Mouse (Mus musculus) heart, adult 2 months (tissue): Measurements from ENCODE around the gene Cidec. TPM values are rescaled to one million over a fixed set of nuclear protein-coding genes. Genes with fewer than 3 reads are reported as not detected.

Source experiments
- DNase-seq, 2 experiments: peaks; one replicate each; pipeline ENCODE4 v3.0.0; 2021
- H3K27ac ChIP-seq: fragments of 200-600 bp; 2 replicates; pipeline ENCODE4 v1.8.1; 2022
- H3K27me3 ChIP-seq: fragments of 200-500 bp; 2 replicates; pipeline ENCODE4 v1.6.1; 2012; ENCODE audit warnings: mild to moderate bottlenecking, low read length, inconsistent platforms, mixed read lengths; ENCODE audit not compliant: control insufficient read depth, insufficient read depth
- H3K36me3 ChIP-seq: fragments of 200-500 bp; 2 replicates; pipeline ENCODE4 v1.6.1; 2012; ENCODE audit warnings: low read length, inconsistent platforms; ENCODE audit not compliant: control insufficient read depth, insufficient read depth
- H3K4me1 ChIP-seq: fragments of 200-500 bp; 2 replicates; pipeline ENCODE4 v1.6.1; 2011; ENCODE audit warnings: low read length; ENCODE audit not compliant: control insufficient read depth, insufficient read depth
- H3K4me3 ChIP-seq: fragments of 200-600 bp; 2 replicates; pipeline ENCODE4 v1.8.1; 2022
- H3K79me2 ChIP-seq: fragments of 200-500 bp; replicated peaks from 2 replicates; pipeline ENCODE4 v1.6.1; 2012; ENCODE audit warnings: mild to moderate bottlenecking, inconsistent platforms, low read length, moderate library complexity, mixed read lengths; ENCODE audit not compliant: control insufficient read depth, insufficient read depth
- H3K9ac ChIP-seq: fragments of 200-500 bp; 2 replicates; pipeline ENCODE4 v1.6.1; 2012; ENCODE audit warnings: low read depth, mild to moderate bottlenecking, control low read depth, inconsistent platforms, low read length, mixed read lengths
- CTCF ChIP-seq: fragments of 200-600 bp; IDR thresholded peaks from 2 replicates; pipeline ENCODE4 v1.8.1; 2022; ENCODE audit warnings: antibody characterized with exemption, mild to moderate bottlenecking, moderate library complexity
- EP300 ChIP-seq: fragments of 200-500 bp; IDR thresholded peaks from 2 replicates; pipeline ENCODE4 v1.6.1; 2011; ENCODE audit warnings: low read depth, low read length, control low read depth; ENCODE audit not compliant: insufficient read depth
- POLR2A ChIP-seq: fragments of 200-500 bp; IDR thresholded peaks from 2 replicates; pipeline ENCODE4 v1.6.1; 2011; ENCODE audit warnings: mild to moderate bottlenecking, low read depth, low read length, control low read depth; ENCODE audit not compliant: insufficient read depth
- WGBS: fragments of 180-500 bp; shearing (Covaris S2); methylation state at CpG from one replicate; pipeline ENCODE4 v1.1.7; 2018; 5-methylcytosine and 5-hydroxymethylcytosine counted together
- intact Hi-C: fragments of 180-260 bp; cut with DNase I; formaldehyde crosslinking; loops from one replicate; pipeline ENCODE4 v1.15.1; 2025
- polyA plus RNA-seq: library from polyadenylated mRNA; depleted of rRNA; stranded (reverse); fragments of >200 nt; gene quantifications from 2 replicates; pipeline ENCODE4 v1.2.3, GENCODE M21; 2012
- total RNA-seq, 2 experiments: library from RNA; stranded (reverse); gene quantifications; 2 replicates each; pipeline ENCODE4 v1.2.3; 2021

Cidec gene
- total and polyA plus RNA-seq, 3 experiments, result 7.8 to 77.7 (median 10.6) TPM

GRCm38 (mm10) chr6:113418441-113419198 is 16.9 kb downstream of the Cidec start:
- no peak for DNase-seq
- 10% methylated on average over 16 of the region's 16 CpGs for WGBS
- H3K4me3 ChIP-seq, result peak overlapping the region; percentile 70
- intact Hi-C loops, result loop anchor here (2.0 to 5.0 kb wide), 2 partner anchors 40 to 91 kb away; partner anchors contain the start of genes Arpc4 and Ogg1
- no peaks in the 10 kb centered on the region for H3K79me2 ChIP-seq
- no peaks in the 10 kb centered on the region for H3K36me3 ChIP-seq
- TF ChIP-seq CTCF, result no peak
- TF ChIP-seq EP300, result no peak
- TF ChIP-seq POLR2A, result no peak
- H3K27me3 ChIP-seq, result no peaks in the 10 kb centered on the region
- peaks cover 3% of the 10 kb centered on the region; the same call in 1 of the 2 replicates for H3K4me1 ChIP-seq
- peak overlapping the region; percentile 75 for H3K27ac ChIP-seq
- peak overlapping the region; percentile 86 for H3K9ac ChIP-seq

DNA sequence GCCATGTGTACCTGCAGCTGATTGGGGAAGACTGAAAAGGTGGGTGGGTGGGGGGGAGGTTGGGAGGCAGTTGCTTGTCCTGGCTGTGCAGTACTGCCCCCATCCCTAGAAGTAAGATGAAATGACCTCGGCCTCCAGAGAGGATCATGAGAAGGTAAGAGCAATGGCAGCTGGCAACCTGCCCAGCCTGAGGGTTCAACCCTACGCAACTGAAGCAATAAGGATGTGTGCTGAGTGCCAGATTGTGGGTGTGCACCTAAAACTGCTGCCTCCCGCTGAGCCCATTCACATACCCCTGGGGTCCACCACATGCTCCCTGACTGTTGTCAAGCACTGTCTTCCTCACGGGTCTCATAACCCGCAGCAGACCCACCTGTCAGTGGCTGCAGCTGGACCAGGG is 19.1 kb downstream of the Cidec start:
- no peak for DNase-seq
- H3K27ac ChIP-seq, result no peak overlapping the region
- H3K4me3 ChIP-seq, result no peak overlapping the region
- TF ChIP-seq CTCF (no peak), EP300 (no peak), POLR2A (no peak)
- no peaks in the 10 kb centered on the region for H3K36me3 ChIP-seq
- H3K27me3 ChIP-seq, result no peaks in the 10 kb centered on the region
- no peak overlapping the region for H3K9ac ChIP-seq
- 81% methylated on average over 5 of the region's 5 CpGs for WGBS
- peaks cover 3% of the 10 kb centered on the region; the same call in 1 of the 2 replicates for H3K4me1 ChIP-seq
- H3K79me2 ChIP-seq, result no peaks in the 10 kb centered on the region
- intact Hi-C loops, result loop anchor here (5.0 kb wide), 1 partner anchor 89 kb away; the partner anchor contains the start of gene Ogg1

DNA sequence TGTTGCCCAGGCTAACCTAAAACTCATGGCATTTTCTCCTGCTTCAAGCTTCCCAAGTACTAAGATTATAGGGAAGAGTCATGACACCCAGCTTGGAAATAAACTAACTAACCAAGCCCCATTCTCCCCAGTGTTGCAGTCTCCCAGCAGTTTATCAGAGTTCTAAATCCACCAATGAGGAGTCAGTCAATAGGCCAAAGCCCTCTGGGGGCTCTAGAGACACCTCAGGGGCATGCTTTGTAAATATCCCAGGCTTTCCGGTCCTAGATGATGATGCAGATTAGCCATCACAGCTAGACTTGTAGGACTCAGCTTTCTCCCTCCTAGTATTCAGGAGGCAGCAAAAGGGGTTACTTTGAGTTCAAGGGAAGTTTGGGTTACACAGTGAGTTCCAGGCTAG is 25.6 kb downstream of the Cidec start:
- Histone ChIP-seq H3K4me3 (no peak overlapping the region), H3K27me3 (no peaks in the 10 kb centered on the region), H3K36me3 (no peaks in the 10 kb centered on the region), H3K4me1 (no peaks in the 10 kb centered on the region), H3K9ac (no peak overlapping the region), H3K27ac (no peak overlapping the region), H3K79me2 (no peaks in the 10 kb centered on the region)
- no peak for DNase-seq
- intact Hi-C loops, result no loop called here
- WGBS, result 53% methylated on average over 1 of the region's 1 CpGs
- TF ChIP-seq POLR2A (no peak), EP300 (no peak), CTCF (no peak)

DNA sequence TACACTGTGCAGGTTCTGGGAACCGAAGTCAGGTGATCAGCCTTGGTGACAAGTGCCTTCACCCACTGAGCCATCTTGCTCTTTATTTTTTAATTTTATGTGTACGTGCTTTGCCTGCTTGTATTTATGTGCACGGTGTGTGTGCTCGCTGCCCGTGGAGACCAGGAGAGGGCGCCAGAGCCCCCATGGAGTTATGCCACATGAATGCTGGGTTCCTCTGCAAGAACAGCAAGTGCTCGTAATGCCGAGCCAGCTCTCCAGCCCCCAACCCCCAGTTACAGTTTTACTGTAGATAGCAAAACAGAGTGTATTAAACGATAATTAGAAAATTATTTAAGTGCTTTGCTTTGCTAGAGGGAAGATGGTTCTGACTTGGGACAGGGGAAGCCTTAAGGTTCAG is 28.9 kb downstream of the Cidec start:
- Histone ChIP-seq H3K27me3 (no peaks in the 10 kb centered on the region), H3K27ac (no peak overlapping the region), H3K9ac (no peak overlapping the region), H3K79me2 (no peaks in the 10 kb centered on the region), H3K4me1 (no peaks in the 10 kb centered on the region), H3K4me3 (no peak overlapping the region), H3K36me3 (no peaks in the 10 kb centered on the region)
- TF ChIP-seq CTCF (peak; percentile 27), POLR2A (no peak)
- intact Hi-C loops, result no loop called here
- WGBS, result 74% methylated on average over 9 of the region's 9 CpGs
- no peak for DNase-seq

GRCm38 (mm10) chr6:113405483-113405882 is 30.1 kb downstream of the Cidec start:
- TF ChIP-seq EP300 (no peak), CTCF (no peak), POLR2A (no peak)
- Histone ChIP-seq H3K79me2 (no peaks in the 10 kb centered on the region), H3K9ac (no peak overlapping the region), H3K27ac (no peak overlapping the region), H3K4me1 (no peaks in the 10 kb centered on the region), H3K4me3 (no peak overlapping the region), H3K27me3 (no peaks in the 10 kb centered on the region), H3K36me3 (no peaks in the 10 kb centered on the region)
- 74% methylated on average over 6 of the region's 6 CpGs for WGBS
- no peak for DNase-seq
- intact Hi-C loops, result no loop called here

- no peak overlapping the region for H3K4me3 ChIP-seq
- H3K79me2 ChIP-seq, result no peaks in the 10 kb centered on the region
- 76% methylated on average over 12 of the region's 12 CpGs for WGBS
- no peak overlapping the region for H3K27ac ChIP-seq
- no peak for DNase-seq
- no peaks in the 10 kb centered on the region for H3K36me3 ChIP-seq
- H3K9ac ChIP-seq, result no peak overlapping the region
- no peaks in the 10 kb centered on the region for H3K4me1 ChIP-seq
- intact Hi-C loops, result no loop called here
- TF ChIP-seq POLR2A (no peak), CTCF (no peak)
- H3K27me3 ChIP-seq, result no peaks in the 10 kb centered on the region
Observed at GRCm38 (mm10) chr6:113404649-113405448, 30.7 kb downstream of the Cidec start.
